Mouse (Mus musculus): ENCODE results near the gene Rhobtb1. TPM values are rescaled to one million over a fixed set of nuclear protein-coding genes. Genes with fewer than 3 reads are reported as not detected.

The Rhobtb1 gene
- polyA plus RNA-seq, 1 experiment from 2014 or later = 12.8 TPM

GRCm38 (mm10) chr10:69190434-69191160 is 39.4 kb downstream of the Rhobtb1 start:
- ATAC-seq (no peak), DNase-seq (ENCODE audit: low spot score) (no peak)
- H3K9ac ChIP-seq (ENCODE audit: low read length) = no peak overlapping the region
- no peaks in the 10 kb centered on the region for H3K4me1 ChIP-seq (ENCODE audit: control insufficient read depth, insufficient read depth, low read length)
- H3K4me2 ChIP-seq (ENCODE audit: low read length) = no peak overlapping the region
- 86% methylated on average over 10 of the region's 10 CpGs for WGBS
- H3K36me3 ChIP-seq (ENCODE audit: control insufficient read depth, insufficient read depth, low read length) = no peaks in the 10 kb centered on the region
- no peaks in the 10 kb centered on the region for H3K9me3 ChIP-seq (replicated peaks; ENCODE audit: control insufficient read depth, low read length)
- H3K4me3 ChIP-seq (ENCODE audit: low read depth, low read length) = no peak overlapping the region
- no peak overlapping the region for H3K27ac ChIP-seq (ENCODE audit: low read depth, low read length)
- no peaks in the 10 kb centered on the region for H3K27me3 ChIP-seq (replicated peaks; ENCODE audit: control insufficient read depth, insufficient read depth, low read length)

DNA sequence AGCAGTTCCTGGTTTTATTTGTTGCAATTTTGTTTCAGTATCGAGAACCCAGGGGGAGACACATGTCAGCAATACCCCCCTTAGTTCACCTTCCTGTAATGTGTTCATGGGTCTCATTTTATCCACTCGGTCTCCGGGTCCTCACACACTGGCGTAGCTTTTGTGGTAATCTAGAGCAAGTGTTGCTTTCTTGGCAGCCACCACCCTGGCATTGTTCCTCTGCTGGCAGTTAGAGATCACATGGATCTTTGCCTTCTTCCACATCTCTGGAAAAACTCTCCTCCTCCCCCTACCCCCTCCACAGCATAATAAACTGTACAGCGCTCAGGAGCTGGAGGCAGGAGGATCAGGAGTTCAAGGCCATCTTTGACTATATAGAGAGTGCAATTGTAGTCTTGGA is 41.0 kb downstream of the Rhobtb1 start:
- Histone ChIP-seq H3K4me2 (ENCODE audit: low read length) (no peak overlapping the region), H3K9ac (ENCODE audit: low read length) (no peak overlapping the region), H3K27me3 (replicated peaks; ENCODE audit: control insufficient read depth, insufficient read depth, low read length) (no peaks in the 10 kb centered on the region), H3K9me3 (replicated peaks; ENCODE audit: control insufficient read depth, low read length) (no peaks in the 10 kb centered on the region), H3K4me3 (ENCODE audit: low read depth, low read length) (no peak overlapping the region), H3K36me3 (ENCODE audit: control insufficient read depth, insufficient read depth, low read length) (no peaks in the 10 kb centered on the region), H3K27ac (ENCODE audit: low read depth, low read length) (no peak overlapping the region), H3K4me1 (ENCODE audit: control insufficient read depth, insufficient read depth, low read length) (no peaks in the 10 kb centered on the region)
- ATAC-seq = no peak
- DNase-seq (ENCODE audit: low spot score) = no peak
- WGBS = 74% methylated on average over 5 of the region's 5 CpGs

GRCm38 (mm10) chr10:69193721-69194120 is 42.5 kb downstream of the Rhobtb1 start:
- no peak overlapping the region for H3K27ac ChIP-seq (ENCODE audit: low read depth, low read length)
- no peaks in the 10 kb centered on the region for H3K4me1 ChIP-seq (ENCODE audit: control insufficient read depth, insufficient read depth, low read length)
- DNase-seq (ENCODE audit: low spot score) (no peak), ATAC-seq (no peak)
- H3K27me3 ChIP-seq (replicated peaks; ENCODE audit: control insufficient read depth, insufficient read depth, low read length) = no peaks in the 10 kb centered on the region
- no peak overlapping the region for H3K4me2 ChIP-seq (ENCODE audit: low read length)
- H3K4me3 ChIP-seq (ENCODE audit: low read depth, low read length) = no peak overlapping the region
- no peaks in the 10 kb centered on the region for H3K9me3 ChIP-seq (replicated peaks; ENCODE audit: control insufficient read depth, low read length)
- H3K9ac ChIP-seq (ENCODE audit: low read length) = no peak overlapping the region
- no peaks in the 10 kb centered on the region for H3K36me3 ChIP-seq (ENCODE audit: control insufficient read depth, insufficient read depth, low read length)
- 95% methylated on average over 10 of the region's 10 CpGs for WGBS

- H3K4me2 ChIP-seq (ENCODE audit: low read length) = no peak overlapping the region
- no peak for ATAC-seq
Measured at GRCm38 (mm10) chr10:69204677-69205400, 53.6 kb downstream of the Rhobtb1 start.

DNA sequence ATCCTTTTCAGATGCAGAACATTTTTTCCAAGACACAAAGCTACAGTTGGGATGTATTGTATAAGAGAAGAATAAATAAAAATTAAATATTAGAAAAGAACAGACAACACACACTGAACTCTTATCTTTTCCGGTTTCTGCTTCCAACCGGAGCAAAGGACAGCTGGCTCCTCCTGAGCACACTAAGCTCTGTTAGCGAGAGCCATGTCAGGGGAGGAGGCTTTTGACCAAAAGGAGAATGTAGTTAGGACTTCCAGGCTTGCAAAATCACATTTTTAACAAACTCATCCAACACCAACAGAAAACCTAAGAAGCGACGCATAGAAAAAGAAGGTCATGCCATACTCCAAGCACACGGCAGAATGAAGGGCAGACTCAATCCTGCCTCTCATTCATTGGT is 54.8 kb downstream of the Rhobtb1 start:
- Histone ChIP-seq H3K4me1 (ENCODE audit: control insufficient read depth, insufficient read depth, low read length) (no peaks in the 10 kb centered on the region), H3K4me2 (ENCODE audit: low read length) (no peak overlapping the region), H3K9me3 (replicated peaks; ENCODE audit: control insufficient read depth, low read length) (no peaks in the 10 kb centered on the region), H3K27me3 (replicated peaks; ENCODE audit: control insufficient read depth, insufficient read depth, low read length) (no peaks in the 10 kb centered on the region), H3K4me3 (ENCODE audit: low read depth, low read length) (no peak overlapping the region), H3K27ac (ENCODE audit: low read depth, low read length) (no peak overlapping the region), H3K9ac (ENCODE audit: low read length) (no peak overlapping the region), H3K36me3 (ENCODE audit: control insufficient read depth, insufficient read depth, low read length) (no peaks in the 10 kb centered on the region)
- ATAC-seq (no peak), DNase-seq (ENCODE audit: low spot score) (no peak)
- 94% methylated on average over 6 of the region's 6 CpGs for WGBS

More at GRCm38 (mm10) chr10:69204677-69205400, 53.6 kb downstream of the Rhobtb1 start:
- Histone ChIP-seq H3K4me3 (ENCODE audit: low read depth, low read length) (no peak overlapping the region), H3K27ac (ENCODE audit: low read depth, low read length) (no peak overlapping the region), H3K27me3 (replicated peaks; ENCODE audit: control insufficient read depth, insufficient read depth, low read length) (no peaks in the 10 kb centered on the region), H3K9ac (ENCODE audit: low read length) (no peak overlapping the region), H3K36me3 (ENCODE audit: control insufficient read depth, insufficient read depth, low read length) (no peaks in the 10 kb centered on the region), H3K4me1 (ENCODE audit: control insufficient read depth, insufficient read depth, low read length) (no peaks in the 10 kb centered on the region), H3K9me3 (replicated peaks; ENCODE audit: control insufficient read depth, low read length) (no peaks in the 10 kb centered on the region)
- no peak for DNase-seq (ENCODE audit: low spot score)
- WGBS = 28% methylated on average over 8 of the region's 8 CpGs

DNA sequence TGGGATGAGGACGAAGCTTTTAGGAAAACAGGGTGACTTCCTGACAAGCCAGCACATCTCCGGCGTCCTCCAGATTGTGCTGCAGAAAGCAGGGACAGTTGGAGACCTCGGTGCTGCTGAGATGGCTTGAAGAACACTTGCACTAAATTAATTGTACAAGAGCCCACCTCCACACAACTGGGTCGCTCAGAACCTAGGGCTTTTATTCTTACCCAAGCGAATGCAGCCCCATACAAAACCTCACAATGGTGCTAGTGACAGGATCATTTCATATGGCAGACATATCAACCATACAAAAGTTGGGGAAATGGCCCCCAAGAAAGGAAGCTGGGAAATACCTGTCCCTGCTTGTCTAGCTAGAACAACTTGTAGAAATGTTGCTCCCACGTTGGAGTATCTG is 56.2 kb downstream of the Rhobtb1 start:
- H3K4me2 ChIP-seq (ENCODE audit: low read length) = no peak overlapping the region
- H3K36me3 ChIP-seq (ENCODE audit: control insufficient read depth, insufficient read depth, low read length) = no peaks in the 10 kb centered on the region
- no peak overlapping the region for H3K27ac ChIP-seq (ENCODE audit: low read depth, low read length)
- no peak for ATAC-seq
- H3K4me1 ChIP-seq (ENCODE audit: control insufficient read depth, insufficient read depth, low read length) = peaks cover 3% of the 10 kb centered on the region; the same call in 1 of the 2 replicates
- H3K9ac ChIP-seq (ENCODE audit: low read length) = no peak overlapping the region
- H3K9me3 ChIP-seq (replicated peaks; ENCODE audit: control insufficient read depth, low read length) = no peaks in the 10 kb centered on the region
- H3K27me3 ChIP-seq (replicated peaks; ENCODE audit: control insufficient read depth, insufficient read depth, low read length) = no peaks in the 10 kb centered on the region
- WGBS = 89% methylated on average over 7 of the region's 7 CpGs
- no peak for DNase-seq (ENCODE audit: low spot score)
- H3K4me3 ChIP-seq (ENCODE audit: low read depth, low read length) = no peak overlapping the region

- H3K4me2 ChIP-seq (ENCODE audit: low read length) = no peak overlapping the region
- H3K27me3 ChIP-seq (replicated peaks; ENCODE audit: control insufficient read depth, insufficient read depth, low read length) = no peaks in the 10 kb centered on the region
- H3K9ac ChIP-seq (ENCODE audit: low read length) = no peak overlapping the region
- ATAC-seq = no peak
- 89% methylated on average over 15 of the region's 15 CpGs for WGBS
- H3K4me3 ChIP-seq (ENCODE audit: low read depth, low read length) = no peak overlapping the region
- no peak for DNase-seq (ENCODE audit: low spot score)
- H3K27ac ChIP-seq (ENCODE audit: low read depth, low read length) = no peak overlapping the region
- no peaks in the 10 kb centered on the region for H3K9me3 ChIP-seq (replicated peaks; ENCODE audit: control insufficient read depth, low read length)
- H3K36me3 ChIP-seq (ENCODE audit: control insufficient read depth, insufficient read depth, low read length) = no peaks in the 10 kb centered on the region
- peaks cover 3% of the 10 kb centered on the region; the same call in 1 of the 2 replicates for H3K4me1 ChIP-seq (ENCODE audit: control insufficient read depth, insufficient read depth, low read length)
Measured at GRCm38 (mm10) chr10:69207981-69208630, 56.9 kb downstream of the Rhobtb1 start.

DNA sequence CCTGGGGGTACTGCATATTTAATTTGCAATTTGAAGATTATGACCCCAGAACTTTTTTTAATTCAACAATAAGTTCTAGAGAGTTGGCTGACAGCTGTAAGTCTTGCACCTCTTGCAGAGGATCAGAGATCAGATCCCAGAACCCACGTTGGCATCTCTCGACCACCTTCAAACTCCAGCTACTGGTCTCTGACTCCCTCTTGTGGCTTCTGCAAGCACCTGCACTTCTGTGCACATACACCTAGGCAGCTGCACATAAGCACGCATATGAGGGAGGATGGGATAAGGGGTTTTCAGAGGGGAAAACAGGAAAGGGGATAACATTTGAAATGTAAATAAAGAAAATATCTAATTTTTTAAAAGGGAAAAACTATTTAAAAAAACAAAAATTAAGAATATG is 57.5 kb downstream of the Rhobtb1 start:
- H3K4me1 ChIP-seq (ENCODE audit: control insufficient read depth, insufficient read depth, low read length) = peaks cover 3% of the 10 kb centered on the region; the same call in 1 of the 2 replicates
- no peak overlapping the region for H3K4me2 ChIP-seq (ENCODE audit: low read length)
- H3K4me3 ChIP-seq (ENCODE audit: low read depth, low read length) = no peak overlapping the region
- no peaks in the 10 kb centered on the region for H3K27me3 ChIP-seq (replicated peaks; ENCODE audit: control insufficient read depth, insufficient read depth, low read length)
- no peaks in the 10 kb centered on the region for H3K9me3 ChIP-seq (replicated peaks; ENCODE audit: control insufficient read depth, low read length)
- ATAC-seq = no peak
- H3K9ac ChIP-seq (ENCODE audit: low read length) = no peak overlapping the region
- no peak for DNase-seq (ENCODE audit: low spot score)
- no peaks in the 10 kb centered on the region for H3K36me3 ChIP-seq (ENCODE audit: control insufficient read depth, insufficient read depth, low read length)
- 99% methylated on average over 3 of the region's 3 CpGs for WGBS
- no peak overlapping the region for H3K27ac ChIP-seq (ENCODE audit: low read depth, low read length)

GRCm38 (mm10) chr10:69210006-69210405 is 58.8 kb downstream of the Rhobtb1 start:
- 96% methylated on average over 10 of the region's 10 CpGs for WGBS
- no peaks in the 10 kb centered on the region for H3K27me3 ChIP-seq (replicated peaks; ENCODE audit: control insufficient read depth, insufficient read depth, low read length)
- peaks cover 8% of the 10 kb centered on the region; the same call in 1 of the 2 replicates for H3K4me1 ChIP-seq (ENCODE audit: control insufficient read depth, insufficient read depth, low read length)

More at GRCm38 (mm10) chr10:69210006-69210405, 58.8 kb downstream of the Rhobtb1 start:
- Histone ChIP-seq H3K4me3 (ENCODE audit: low read depth, low read length) (no peak overlapping the region), H3K9me3 (replicated peaks; ENCODE audit: control insufficient read depth, low read length) (no peaks in the 10 kb centered on the region), H3K27ac (ENCODE audit: low read depth, low read length) (no peak overlapping the region), H3K4me2 (ENCODE audit: low read length) (no peak overlapping the region), H3K9ac (ENCODE audit: low read length) (no peak overlapping the region), H3K36me3 (ENCODE audit: control insufficient read depth, insufficient read depth, low read length) (no peaks in the 10 kb centered on the region)
- ATAC-seq (no peak), DNase-seq (ENCODE audit: low spot score) (no peak)

Measured in forebrain, embryonic 14.5 days (tissue).